Mouse (Mus musculus) forebrain, embryonic 15.5 days (tissue): ENCODE data around the gene Gmcl1. TPM values are rescaled to one million over a fixed set of nuclear protein-coding genes. Genes with fewer than 3 reads are reported as not detected.

Experiments
- ATAC-seq: fragments of 200-750 bp; cut with Nextera tagmentation; replicated peaks from 2 replicates; pipeline ENCODE4 v1.8.0; 2017; ENCODE audit warnings: mild to moderate bottlenecking, moderate TSS enrichment, moderate library complexity
- H3K27ac ChIP-seq: fragments of 300-500 bp; sonication (generic); replicated peaks from 2 replicates; pipeline ENCODE4 v1.5.1; 2015; ENCODE audit warnings: mild to moderate bottlenecking, inconsistent platforms
- H3K27me3 ChIP-seq: fragments of 300-500 bp; sonication (generic); 2 replicates; pipeline ENCODE4 v1.6.1; 2015; ENCODE audit warnings: inconsistent platforms
- H3K36me3 ChIP-seq: fragments of 300-500 bp; sonication (generic); 2 replicates; pipeline ENCODE4 v1.6.1; 2015; ENCODE audit warnings: mild to moderate bottlenecking, inconsistent platforms
- H3K4me1 ChIP-seq: fragments of 300-500 bp; sonication (generic); 2 replicates; pipeline ENCODE4 v1.6.1; 2015; ENCODE audit warnings: inconsistent platforms
- H3K4me2 ChIP-seq: fragments of 300-500 bp; sonication (generic); replicated peaks from 2 replicates; pipeline ENCODE4 v1.6.1; 2015; ENCODE audit warnings: mild to moderate bottlenecking, inconsistent platforms
- H3K4me3 ChIP-seq: fragments of 300-500 bp; sonication (generic); 2 replicates; pipeline ENCODE4 v1.5.1; 2015; ENCODE audit warnings: mild to moderate bottlenecking, inconsistent platforms
- H3K9ac ChIP-seq: fragments of 300-500 bp; sonication (generic); replicated peaks from 2 replicates; pipeline ENCODE4 v1.6.1; 2015; ENCODE audit warnings: mild to moderate bottlenecking, inconsistent platforms
- H3K9me3 ChIP-seq: fragments of 300-500 bp; sonication (generic); 2 replicates; pipeline ENCODE4 v1.6.1; 2016; ENCODE audit warnings: inconsistent platforms
- WGBS: fragments of 180-500 bp; shearing (Covaris S2); methylation state at CpG from one replicate; pipeline ENCODE4 v1.1.7; 2015; ENCODE audit warnings: mixed read lengths; 5-methylcytosine and 5-hydroxymethylcytosine counted together
- polyA plus RNA-seq: library from polyadenylated mRNA; unstranded; fragments of >200 nt; fragmentation: Nextera tagmentation; extraction: Ambion mirVana; gene quantifications from 2 replicates; pipeline ENCODE4 v1.2.1, GENCODE M21; 2015

Gene Gmcl1
- polyA plus RNA-seq, 1 experiment from 2014 or later, result 48.3 TPM

- Histone ChIP-seq H3K36me3 (peaks cover 28% of the 10 kb centered on the region), H3K9me3 (no peaks in the 10 kb centered on the region), H3K4me2 (no peak overlapping the region), H3K4me3 (no peak overlapping the region), H3K9ac (no peak overlapping the region), H3K4me1 (no peaks in the 10 kb centered on the region), H3K27ac (no peak overlapping the region), H3K27me3 (no peaks in the 10 kb centered on the region)
- no peak for ATAC-seq
- WGBS, result 79% methylated on average over 4 of the region's 4 CpGs
Observed at GRCm38 (mm10) chr6:86645551-86645950, 87.6 kb downstream of the Gmcl1 start.

- Histone ChIP-seq H3K9ac (no peak overlapping the region), H3K27ac (no peak overlapping the region), H3K27me3 (no peaks in the 10 kb centered on the region), H3K4me3 (no peak overlapping the region), H3K4me1 (no peaks in the 10 kb centered on the region), H3K9me3 (no peaks in the 10 kb centered on the region), H3K36me3 (peaks cover 21% of the 10 kb centered on the region), H3K4me2 (no peak overlapping the region)
- 82% methylated on average over 3 of the region's 3 CpGs for WGBS
- no peak for ATAC-seq
Observed at GRCm38 (mm10) chr6:86644775-86645400, 88.3 kb downstream of the Gmcl1 start.

Other genes with a start within 250 kb of the Gmcl1 start
- gene Pcbp1, start 207.1 kb downstream of the Gmcl1 start, polyA plus RNA-seq, result 409 and 412 TPM in 2 replicates
- 0.59 and 0.61 TPM in 2 replicates for gene Asprv1, start 105.2 kb downstream of the Gmcl1 start, polyA plus RNA-seq
- gene Mxd1, start 64.2 kb downstream of the Gmcl1 start, polyA plus RNA-seq, result 22.8 and 23.2 TPM in 2 replicates
- gene Snrnp27, start 48.9 kb downstream of the Gmcl1 start, polyA plus RNA-seq, result 113 and 124 TPM in 2 replicates
- gene Anxa4, start 60.2 kb upstream of the Gmcl1 start, polyA plus RNA-seq, result 5.8 and 5.9 TPM in 2 replicates
- 36.1 and 39.3 TPM in 2 replicates for gene Aak1, start 116.1 kb upstream of the Gmcl1 start, polyA plus RNA-seq